Mouse (Mus musculus): ENCODE data around the gene Gm10647.
"Not testable (repeated sequence)": the region's sequence is repeated elsewhere in the genome, so short reads cannot be mapped to it uniquely, and the experiment has no call there.

Gene Gm10647
- long read RNA-seq, experiment 1, partial matches to known transcripts: 0 of 1 reads
- long read RNA-seq, experiment 1, other reads (novel, unspliced or antisense): 0 of 1 reads
- long read RNA-seq, experiment 2: 0 reads

GRCm38 (mm10) chr9:66796739-66797138 is at the start of gene Gm10647:
Gene Gm10647, plus strand, starts transcription at chr9:66797039.
- intact Hi-C loops (cut with DNase I): no loop called here

- intact Hi-C loops (cut with DNase I): no loop called here
Observed at GRCm38 (mm10) chr9:66748390-66748789, 48.4 kb upstream of the Gm10647 start.

- intact Hi-C loops (cut with DNase I): no loop called here
Observed at GRCm38 (mm10) chr9:66752849-66753248, 44.0 kb upstream of the Gm10647 start.

- intact Hi-C loops (cut with DNase I): no loop called here
Observed at GRCm38 (mm10) chr9:66760991-66761390, 35.8 kb upstream of the Gm10647 start.

GRCm38 (mm10) chr9:66768721-66769120 is 28.1 kb upstream of the Gm10647 start:
- intact Hi-C loops (cut with DNase I): no loop called here

GRCm38 (mm10) chr9:66769275-66769674 is 27.6 kb upstream of the Gm10647 start:
- intact Hi-C loops (cut with DNase I): no loop called here

- intact Hi-C loops (cut with DNase I): no loop called here
Observed at GRCm38 (mm10) chr9:66770701-66771100, 26.1 kb upstream of the Gm10647 start.

- intact Hi-C loops (cut with DNase I): loop anchor here (10.0 kb wide), 1 partner anchor 320 kb away; no protein-coding TSS in a partner anchor
Observed at GRCm38 (mm10) chr9:66784552-66784951, 12.3 kb upstream of the Gm10647 start.

- intact Hi-C loops (cut with DNase I): loop anchor here (1.0 to 10.0 kb wide), 2 partner anchors 142 to 323 kb away; no protein-coding TSS in a partner anchor
Observed at GRCm38 (mm10) chr9:66787821-66788220, 9.0 kb upstream of the Gm10647 start.

GRCm38 (mm10) chr9:66794629-66795463 is 2.0 kb upstream of the Gm10647 start:
- intact Hi-C loops (cut with DNase I): no loop called here

- intact Hi-C loops (cut with DNase I): no loop called here
Observed at GRCm38 (mm10) chr9:66795464-66796324, 1.1 kb upstream of the Gm10647 start, which contains the start of gene Aph1b. Gene Aph1b, minus strand, starts transcription at chr9:66795490.

- intact Hi-C loops (cut with DNase I): no loop called here
Observed at GRCm38 (mm10) chr9:66801947-66802346, 5.1 kb downstream of the Gm10647 start.

GRCm38 (mm10) chr9:66805951-66806350 is 9.1 kb downstream of the Gm10647 start:
- intact Hi-C loops (cut with DNase I): not testable (repeated sequence)

GRCm38 (mm10) chr9:66813392-66813791 is 16.6 kb downstream of the Gm10647 start:
- intact Hi-C loops (cut with DNase I): no loop called here

- intact Hi-C loops (cut with DNase I): no loop called here
Observed at GRCm38 (mm10) chr9:66820996-66821395, 24.2 kb downstream of the Gm10647 start.

- intact Hi-C loops (cut with DNase I): not testable (repeated sequence)
Observed at GRCm38 (mm10) chr9:66822255-66822654, 25.4 kb downstream of the Gm10647 start.

- intact Hi-C loops (cut with DNase I): loop anchor here (5.0 kb wide), 1 partner anchor 179 kb away; no protein-coding TSS in a partner anchor
Observed at GRCm38 (mm10) chr9:66825990-66826389, 29.2 kb downstream of the Gm10647 start.

GRCm38 (mm10) chr9:66832366-66832908 is 35.6 kb downstream of the Gm10647 start:
- intact Hi-C loops (cut with DNase I): no loop called here

GRCm38 (mm10) chr9:66833851-66834250 is 37.0 kb downstream of the Gm10647 start:
- intact Hi-C loops (cut with DNase I): no loop called here

GRCm38 (mm10) chr9:66834318-66835096 is 37.7 kb downstream of the Gm10647 start, which contains the start of gene Aph1c:
Gene Aph1c, minus strand, starts transcription at chr9:66834726.
- intact Hi-C loops (cut with DNase I): loop anchor here (5.0 kb wide), 1 partner anchor 83 kb away; the partner anchor contains the start of gene Rab8b
